Mouse (Mus musculus) heart, embryonic 11.5 days (tissue): Measurements from ENCODE around the gene Hdac7. TPM values are rescaled to one million over a fixed set of nuclear protein-coding genes. Genes with fewer than 3 reads are reported as not detected.

Experiments used
- ATAC-seq: fragments of 200-750 bp; cut with Nextera tagmentation; replicated peaks from 2 replicates; pipeline ENCODE4 v1.8.0; 2017; ENCODE audit warnings: moderate library complexity; ENCODE audit not compliant: insufficient number of reproducible peaks, low FRiP score, low TSS enrichment
- H3K27ac ChIP-seq: fragments of 300-500 bp; sonication (generic); 2 replicates; pipeline ENCODE4 v1.5.1; 2014; ENCODE audit warnings: mild to moderate bottlenecking, low read depth, low read length
- H3K27me3 ChIP-seq: fragments of 300-500 bp; sonication (generic); 2 replicates; pipeline ENCODE4 v1.6.1; 2014; ENCODE audit warnings: mild to moderate bottlenecking, low read length, mixed read lengths; ENCODE audit not compliant: control insufficient read depth, insufficient read depth
- H3K36me3 ChIP-seq: fragments of 300-500 bp; sonication (generic); 2 replicates; pipeline ENCODE4 v1.6.1; 2014; ENCODE audit warnings: mild to moderate bottlenecking, low read length, moderate library complexity, mixed read lengths; ENCODE audit not compliant: control insufficient read depth, insufficient read depth
- H3K4me1 ChIP-seq: fragments of 300-500 bp; sonication (generic); 2 replicates; pipeline ENCODE4 v1.6.1; 2014; ENCODE audit warnings: low read length; ENCODE audit not compliant: control insufficient read depth, insufficient read depth
- H3K4me2 ChIP-seq: fragments of 300-500 bp; sonication (generic); 2 replicates; pipeline ENCODE4 v1.6.1; 2014; ENCODE audit warnings: mild to moderate bottlenecking, moderate library complexity
- H3K4me3 ChIP-seq: fragments of 300-500 bp; sonication (generic); 2 replicates; pipeline ENCODE4 v1.5.1; 2014; ENCODE audit warnings: low read depth, low read length
- H3K9ac ChIP-seq: fragments of 300-500 bp; sonication (generic); 2 replicates; pipeline ENCODE4 v1.6.1; 2014; ENCODE audit warnings: mild to moderate bottlenecking, low read depth, low read length, moderate library complexity
- H3K9me3 ChIP-seq: fragments of 300-500 bp; sonication (generic); replicated peaks from 2 replicates; pipeline ENCODE4 v1.6.1; 2016; ENCODE audit warnings: low read length; ENCODE audit not compliant: control insufficient read depth
- WGBS: fragments of 180-500 bp; shearing (Covaris S2); extraction: QIAGEN DNeasy Blood & Tissue Kit; methylation state at CpG from one replicate; pipeline ENCODE4 v1.1.7; 2014; ENCODE audit not compliant: insufficient replicate concordance; 5-methylcytosine and 5-hydroxymethylcytosine counted together
- polyA plus RNA-seq: library from polyadenylated mRNA; unstranded; fragments of >200 nt; fragmentation: Nextera tagmentation; extraction: Ambion mirVana; gene quantifications from 2 replicates; pipeline ENCODE4 v1.2.1, GENCODE M21; 2014

Hdac7 gene
- polyA plus RNA-seq = 24.6 and 25.0 TPM in 2 replicates

GRCm38 (mm10) chr15:97844037-97845034 is at the start of gene Hdac7:
TSS of gene Hdac7 (minus strand) at chr15:97844502.
- WGBS = 49% methylated on average over 19 of the region's 19 CpGs
- no peak within 1 kb of the TSS for H3K27ac ChIP-seq
- H3K27me3 ChIP-seq = 0 out of 2 replicates have a peak, but pooled peaks cover 3% of the 10 kb centered on the region
- no peak within 1 kb of the TSS for H3K4me2 ChIP-seq
- no peaks in the 10 kb centered on the region for H3K36me3 ChIP-seq
- no peaks in the 10 kb centered on the region for H3K9me3 ChIP-seq
- H3K4me3 ChIP-seq = no peak within 1 kb of the TSS
- H3K9ac ChIP-seq = no peak within 1 kb of the TSS
- no peak for ATAC-seq
- H3K4me1 ChIP-seq = peaks cover 16% of the 10 kb centered on the region

DNA sequence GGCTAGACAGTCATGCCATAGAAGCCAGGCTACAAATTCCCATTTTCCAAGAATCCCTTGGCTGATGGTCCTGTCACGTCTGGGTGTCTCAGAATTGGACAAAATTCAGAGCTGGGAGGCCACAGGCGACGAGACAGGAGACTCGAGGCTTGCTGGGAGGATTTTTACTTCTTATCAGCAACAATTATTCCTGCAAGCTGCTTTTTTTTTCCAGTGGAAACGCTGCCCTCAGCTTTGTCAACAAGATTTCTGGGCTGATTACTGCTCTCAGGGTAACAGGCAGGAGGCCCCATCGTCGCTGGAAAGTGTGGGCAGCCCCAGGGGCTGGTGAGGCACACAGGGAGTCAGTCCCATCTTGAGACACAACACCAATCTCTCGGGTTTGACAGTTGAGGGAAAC is 48.2 kb upstream of the Hdac7 start:
- Histone ChIP-seq H3K27ac (no peak overlapping the region), H3K36me3 (no peaks in the 10 kb centered on the region), H3K4me1 (peaks cover 6% of the 10 kb centered on the region; the same call in 1 of the 2 replicates), H3K9me3 (no peaks in the 10 kb centered on the region), H3K27me3 (peaks cover 2% of the 10 kb centered on the region), H3K4me2 (no peak overlapping the region), H3K9ac (no peak overlapping the region), H3K4me3 (no peak overlapping the region)
- WGBS = 26% methylated on average over 8 of the region's 8 CpGs
- ATAC-seq = no peak

DNA sequence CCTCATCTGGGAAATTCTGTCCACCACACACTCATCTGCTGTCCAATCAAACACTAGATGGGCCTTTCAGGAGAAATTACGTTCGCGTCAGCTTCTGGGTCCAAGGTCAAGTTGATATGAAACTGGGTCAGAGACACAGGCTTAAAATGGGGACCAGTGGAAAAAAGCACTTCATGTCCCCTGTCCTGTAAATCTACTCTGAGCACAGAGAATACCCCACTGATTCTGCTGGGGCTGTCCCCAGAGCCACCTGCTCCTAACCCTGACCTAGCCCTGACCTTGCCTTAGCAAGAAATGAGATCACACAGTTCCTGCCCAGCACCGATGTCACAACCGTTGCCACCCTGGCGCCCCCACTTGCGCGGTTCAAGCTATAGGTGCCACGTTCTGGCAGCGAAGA is 46.1 kb upstream of the Hdac7 start:
- Histone ChIP-seq H3K4me1 (peaks cover 6% of the 10 kb centered on the region; the same call in 1 of the 2 replicates), H3K27me3 (peaks cover 2% of the 10 kb centered on the region), H3K27ac (no peak overlapping the region), H3K9ac (no peak overlapping the region), H3K36me3 (no peaks in the 10 kb centered on the region), H3K9me3 (no peaks in the 10 kb centered on the region), H3K4me2 (no peak overlapping the region), H3K4me3 (no peak overlapping the region)
- ATAC-seq = no peak
- WGBS = 79% methylated on average over 10 of the region's 10 CpGs

DNA sequence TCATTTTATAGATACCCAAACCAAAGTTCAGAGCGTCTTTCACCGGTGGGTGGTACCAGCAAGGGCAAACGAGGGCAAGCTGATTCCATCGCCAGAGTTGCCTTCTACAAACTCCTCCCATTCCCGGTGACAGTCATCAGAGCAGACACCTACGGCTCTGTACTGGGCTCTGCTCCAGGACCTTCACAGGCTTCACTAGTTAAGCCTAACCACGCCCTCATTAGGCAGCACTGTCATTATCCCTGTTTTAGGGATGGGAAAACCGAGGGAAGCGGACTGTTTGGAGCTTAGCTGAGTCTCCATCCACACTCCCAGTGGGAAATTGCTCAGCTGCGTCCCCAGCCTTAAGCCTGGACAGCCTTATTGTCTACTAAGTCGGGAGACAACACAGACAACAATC is 45.7 kb upstream of the Hdac7 start:
- Histone ChIP-seq H3K27me3 (peaks cover 2% of the 10 kb centered on the region), H3K27ac (no peak overlapping the region), H3K9ac (no peak overlapping the region), H3K4me2 (no peak overlapping the region), H3K36me3 (no peaks in the 10 kb centered on the region), H3K9me3 (no peaks in the 10 kb centered on the region), H3K4me3 (no peak overlapping the region), H3K4me1 (peaks cover 6% of the 10 kb centered on the region; the same call in 1 of the 2 replicates)
- WGBS = 61% methylated on average over 11 of the region's 11 CpGs
- ATAC-seq = no peak

DNA sequence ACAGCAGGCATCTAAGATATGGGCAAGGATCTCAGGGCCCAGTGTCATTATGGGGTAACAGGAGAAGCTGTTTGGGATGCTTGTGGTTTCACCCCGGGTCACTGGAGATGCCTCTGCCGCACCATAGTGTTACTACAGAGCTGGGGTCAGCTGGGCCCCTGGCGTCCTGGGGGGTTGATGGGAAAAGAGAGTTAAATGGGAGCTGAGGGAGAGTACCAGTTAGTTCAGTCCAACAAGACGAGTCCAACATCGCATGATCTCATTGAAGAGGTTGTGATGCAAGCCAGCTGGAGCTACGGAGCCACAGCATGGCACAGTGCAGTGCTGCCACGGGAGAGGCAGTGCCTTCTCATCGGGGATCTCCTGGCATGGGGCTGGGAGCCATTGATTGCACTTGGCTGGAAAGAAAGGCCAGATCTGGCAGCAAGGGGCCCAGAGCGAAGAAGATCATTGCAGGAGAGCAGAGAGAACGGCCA is 43.3 kb upstream of the Hdac7 start:
- no peak overlapping the region for H3K4me3 ChIP-seq
- no peaks in the 10 kb centered on the region for H3K9me3 ChIP-seq
- no peak overlapping the region for H3K27ac ChIP-seq
- no peak overlapping the region for H3K9ac ChIP-seq
- peaks cover 4% of the 10 kb centered on the region; the same call in 1 of the 2 replicates for H3K4me1 ChIP-seq
- 75% methylated on average over 10 of the region's 10 CpGs for WGBS
- H3K4me2 ChIP-seq = no peak overlapping the region
- no peak for ATAC-seq
- H3K27me3 ChIP-seq = no peaks in the 10 kb centered on the region; the same call in 1 of the 2 replicates
- no peaks in the 10 kb centered on the region for H3K36me3 ChIP-seq

GRCm38 (mm10) chr15:97881423-97881822 is 37.1 kb upstream of the Hdac7 start:
- no peak for ATAC-seq
- H3K4me1 ChIP-seq = peaks cover 11% of the 10 kb centered on the region
- no peak overlapping the region for H3K27ac ChIP-seq
- no peak overlapping the region for H3K9ac ChIP-seq
- no peaks in the 10 kb centered on the region for H3K9me3 ChIP-seq
- H3K4me2 ChIP-seq = no peak overlapping the region
- H3K27me3 ChIP-seq = no peaks in the 10 kb centered on the region; the same call in 1 of the 2 replicates
- no peak overlapping the region for H3K4me3 ChIP-seq
- WGBS = 85% methylated on average over 8 of the region's 8 CpGs
- H3K36me3 ChIP-seq = no peaks in the 10 kb centered on the region

- no peaks in the 10 kb centered on the region for H3K36me3 ChIP-seq
- no peak overlapping the region for H3K27ac ChIP-seq
- peaks cover 5% of the 10 kb centered on the region; the same call in 1 of the 2 replicates for H3K27me3 ChIP-seq
- no peak overlapping the region for H3K4me2 ChIP-seq
- H3K4me1 ChIP-seq = peaks cover 11% of the 10 kb centered on the region
- no peaks in the 10 kb centered on the region for H3K9me3 ChIP-seq
- no peak for ATAC-seq
- H3K4me3 ChIP-seq = no peak overlapping the region
- no peak overlapping the region for H3K9ac ChIP-seq
- 78% methylated on average over 9 of the region's 9 CpGs for WGBS
Measured at GRCm38 (mm10) chr15:97880441-97880840, 36.1 kb upstream of the Hdac7 start.

GRCm38 (mm10) chr15:97878696-97879328 is 34.5 kb upstream of the Hdac7 start:
- H3K4me2 ChIP-seq = no peak overlapping the region
- H3K9ac ChIP-seq = no peak overlapping the region
- H3K4me1 ChIP-seq = peaks cover 11% of the 10 kb centered on the region
- ATAC-seq = no peak
- WGBS = 33% methylated on average over 7 of the region's 7 CpGs
- H3K27ac ChIP-seq = no peak overlapping the region; the same call in 1 of the 2 replicates
- no peaks in the 10 kb centered on the region; the same call in 1 of the 2 replicates for H3K36me3 ChIP-seq
- peaks cover 5% of the 10 kb centered on the region; the same call in 1 of the 2 replicates for H3K27me3 ChIP-seq
- no peak overlapping the region for H3K4me3 ChIP-seq
- no peaks in the 10 kb centered on the region for H3K9me3 ChIP-seq
